Mouse (Mus musculus) liver, embryonic 12.5 days (tissue): ENCODE results near the gene Nmur2. TPM values are rescaled to one million over a fixed set of nuclear protein-coding genes. Genes with fewer than 3 reads are reported as not detected.

Source experiments
- ATAC-seq: fragments of 200-750 bp; cut with Nextera tagmentation; 2 replicates; pipeline ENCODE4 v1.8.0; 2017; ENCODE audit warnings: moderate number of reproducible peaks, mild to moderate bottlenecking, moderate library complexity
- H3K27ac ChIP-seq: fragments of 300-500 bp; sonication (generic); 2 replicates; pipeline ENCODE4 v1.5.1; 2016; ENCODE audit warnings: mild to moderate bottlenecking
- H3K27me3 ChIP-seq: fragments of 300-500 bp; sonication (generic); replicated peaks from 2 replicates; pipeline ENCODE4 v1.6.1; 2016; ENCODE audit warnings: mild to moderate bottlenecking, moderate library complexity
- H3K36me3 ChIP-seq: fragments of 300-500 bp; sonication (generic); 2 replicates; pipeline ENCODE4 v1.6.1; 2016; ENCODE audit warnings: mild to moderate bottlenecking, moderate library complexity
- H3K4me1 ChIP-seq: fragments of 300-500 bp; sonication (generic); 2 replicates; pipeline ENCODE4 v1.6.1; 2016
- H3K4me2 ChIP-seq: fragments of 300-500 bp; sonication (generic); 2 replicates; pipeline ENCODE4 v1.6.1; 2016; ENCODE audit warnings: mild to moderate bottlenecking, moderate library complexity
- H3K4me3 ChIP-seq: fragments of 300-500 bp; sonication (generic); 2 replicates; pipeline ENCODE4 v1.5.1; 2016; ENCODE audit warnings: mild to moderate bottlenecking, moderate library complexity
- H3K9ac ChIP-seq: fragments of 300-500 bp; sonication (generic); 2 replicates; pipeline ENCODE4 v1.6.1; 2016; ENCODE audit warnings: mild to moderate bottlenecking, moderate library complexity
- H3K9me3 ChIP-seq: fragments of 300-500 bp; sonication (generic); replicated peaks from 2 replicates; pipeline ENCODE4 v1.6.1; 2016; ENCODE audit warnings: mild to moderate bottlenecking, moderate library complexity
- WGBS: fragments of 180-500 bp; shearing (Covaris S2); methylation state at CpG from one replicate; pipeline ENCODE4 v1.1.7; 2016; ENCODE audit not compliant: insufficient replicate concordance; 5-methylcytosine and 5-hydroxymethylcytosine counted together
- polyA plus RNA-seq: library from polyadenylated mRNA; unstranded; fragments of >200 nt; fragmentation: Nextera tagmentation; extraction: Ambion mirVana; gene quantifications from 2 replicates; pipeline ENCODE4 v1.2.1, GENCODE M21; 2016

The Nmur2 gene
- polyA plus RNA-seq, 1 experiment from 2014 or later, result 0.04 TPM

DNA sequence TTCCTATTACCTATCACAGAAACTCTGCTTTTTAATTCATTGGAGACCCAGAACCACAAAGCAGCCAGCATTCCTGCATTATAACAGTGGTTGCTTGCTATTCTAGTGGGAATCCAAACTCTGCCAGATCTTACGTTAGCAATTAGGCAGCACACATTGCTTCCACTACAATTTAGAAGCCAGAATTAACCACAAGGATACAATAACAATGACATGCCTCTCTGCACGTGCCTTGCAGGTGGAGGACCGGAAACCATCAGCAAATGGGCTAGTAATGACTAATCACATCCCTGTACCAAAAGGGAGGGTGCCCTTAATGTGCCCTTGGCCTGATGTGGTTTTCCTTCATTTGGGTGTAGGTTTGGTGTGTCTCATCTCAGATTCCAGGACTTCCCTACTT lies 32.5 kb downstream of the Nmur2 start:
- H3K36me3 ChIP-seq, result no peaks in the 10 kb centered on the region
- no peaks in the 10 kb centered on the region for H3K27me3 ChIP-seq
- no peak overlapping the region for H3K4me3 ChIP-seq
- no peak overlapping the region for H3K9ac ChIP-seq
- 47% methylated on average over 3 of the region's 3 CpGs for WGBS
- H3K4me1 ChIP-seq, result no peaks in the 10 kb centered on the region
- ATAC-seq, result no peak
- H3K4me2 ChIP-seq, result no peak overlapping the region
- no peak overlapping the region for H3K27ac ChIP-seq
- H3K9me3 ChIP-seq, result no peaks in the 10 kb centered on the region

DNA sequence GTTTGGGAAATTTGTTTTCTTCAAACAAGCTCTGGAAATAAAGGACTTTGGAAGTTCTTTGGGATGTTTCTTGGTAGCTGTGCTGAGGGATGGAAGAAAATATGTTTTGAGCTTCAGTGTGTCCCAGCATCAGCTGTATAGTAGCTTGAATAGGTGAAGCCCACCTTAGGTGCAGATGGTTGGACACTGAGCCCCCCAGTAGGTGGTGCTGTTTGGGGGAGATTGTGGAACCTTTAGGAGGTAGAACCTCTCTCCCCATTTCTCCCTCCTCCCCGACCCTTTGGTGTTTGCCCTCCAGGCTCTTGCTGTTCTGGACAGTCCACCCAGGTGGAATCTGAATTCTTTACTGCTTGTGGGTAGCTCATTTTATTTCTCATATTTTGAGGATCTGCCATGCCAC lies 48.0 kb downstream of the Nmur2 start:
- ATAC-seq, result no peak
- Histone ChIP-seq H3K4me1 (no peaks in the 10 kb centered on the region), H3K27ac (no peak overlapping the region), H3K4me2 (no peak overlapping the region), H3K36me3 (no peaks in the 10 kb centered on the region), H3K27me3 (no peaks in the 10 kb centered on the region), H3K9me3 (no peaks in the 10 kb centered on the region), H3K4me3 (no peak overlapping the region), H3K9ac (no peak overlapping the region)
- WGBS, result 41% methylated on average over 1 of the region's 1 CpGs

DNA sequence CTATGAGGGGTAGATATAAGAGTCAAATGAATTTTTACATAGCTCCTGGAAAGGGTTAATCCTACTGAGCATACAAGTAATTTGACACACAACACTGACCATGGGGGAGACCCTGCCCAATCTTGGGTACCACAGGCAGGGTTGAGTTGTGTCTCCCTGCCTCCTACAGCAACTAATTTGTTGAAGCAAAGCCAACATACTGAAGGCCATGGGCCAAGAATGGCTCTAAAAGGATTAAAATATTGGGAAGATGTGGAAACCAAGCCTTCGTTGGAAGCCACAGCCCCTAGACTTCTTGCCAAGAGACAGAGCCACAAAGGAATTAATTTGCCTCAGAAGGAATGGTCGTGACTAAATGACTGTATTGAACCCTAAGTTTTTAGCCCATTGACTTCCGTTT lies 48.7 kb downstream of the Nmur2 start:
- no peak overlapping the region for H3K4me3 ChIP-seq
- H3K27ac ChIP-seq, result no peak overlapping the region
- no peaks in the 10 kb centered on the region for H3K4me1 ChIP-seq
- ATAC-seq, result no peak
- H3K36me3 ChIP-seq, result no peaks in the 10 kb centered on the region
- H3K4me2 ChIP-seq, result no peak overlapping the region
- 52% methylated on average over 3 of the region's 3 CpGs for WGBS
- no peaks in the 10 kb centered on the region for H3K9me3 ChIP-seq
- no peak overlapping the region for H3K9ac ChIP-seq
- H3K27me3 ChIP-seq, result no peaks in the 10 kb centered on the region

DNA sequence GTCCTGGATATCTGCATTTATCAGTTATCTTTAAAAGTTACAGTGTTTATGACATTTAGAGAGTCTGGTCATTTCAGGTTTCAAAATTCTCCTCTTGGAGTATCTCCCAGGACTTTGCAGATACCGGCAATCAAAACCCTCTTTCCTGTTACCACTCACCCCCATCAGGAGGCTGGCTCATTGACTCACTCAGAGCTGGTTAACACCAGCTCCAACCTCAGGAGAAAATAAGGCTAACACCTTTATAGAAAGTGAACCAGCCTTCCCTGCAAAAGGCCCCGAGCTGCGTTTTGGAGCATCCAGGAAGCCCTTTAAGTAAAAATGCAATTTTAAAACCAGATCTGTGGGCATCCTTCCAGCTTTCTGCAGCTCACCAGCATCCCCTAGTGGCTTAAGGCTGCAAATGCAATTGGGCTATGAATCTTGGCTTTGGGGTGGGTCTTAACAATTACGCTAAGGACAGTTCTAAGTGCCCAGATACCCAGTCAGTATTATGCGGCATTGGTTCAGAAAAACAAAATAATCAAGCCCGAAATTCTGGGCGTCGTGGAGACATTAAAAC lies 49.2 kb downstream of the Nmur2 start:
- no peak overlapping the region for H3K4me3 ChIP-seq
- 7% methylated on average over 8 of the region's 8 CpGs for WGBS
- H3K4me2 ChIP-seq, result no peak overlapping the region
- no peaks in the 10 kb centered on the region for H3K36me3 ChIP-seq
- H3K9ac ChIP-seq, result no peak overlapping the region
- no peaks in the 10 kb centered on the region for H3K27me3 ChIP-seq
- H3K4me1 ChIP-seq, result no peaks in the 10 kb centered on the region
- H3K9me3 ChIP-seq, result no peaks in the 10 kb centered on the region
- no peak for ATAC-seq
- H3K27ac ChIP-seq, result no peak overlapping the region

DNA sequence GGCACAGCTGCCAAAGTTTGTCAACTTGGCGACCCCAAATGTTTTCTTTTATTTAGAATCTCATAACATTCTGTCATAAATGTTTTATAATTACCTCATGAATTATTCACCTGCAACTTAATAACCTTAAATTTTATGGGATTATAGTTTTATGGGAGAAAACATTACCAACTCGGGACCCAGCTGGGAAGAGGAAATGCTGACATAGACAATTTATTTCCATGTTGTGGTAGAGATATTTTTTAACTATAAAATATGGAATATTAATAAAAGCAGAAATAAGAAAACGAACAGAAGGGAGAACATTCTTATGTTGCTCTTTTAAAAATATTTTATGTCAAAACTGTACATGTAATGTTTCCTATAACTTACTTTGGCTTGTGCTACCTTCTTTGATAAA lies 56.2 kb downstream of the Nmur2 start:
- H3K4me2 ChIP-seq, result no peak overlapping the region
- no peaks in the 10 kb centered on the region for H3K36me3 ChIP-seq
- H3K9me3 ChIP-seq, result no peaks in the 10 kb centered on the region
- H3K9ac ChIP-seq, result no peak overlapping the region
- H3K27ac ChIP-seq, result no peak overlapping the region
- H3K4me3 ChIP-seq, result no peak overlapping the region
- 51% methylated on average over 3 of the region's 3 CpGs for WGBS
- no peaks in the 10 kb centered on the region for H3K27me3 ChIP-seq
- no peak for ATAC-seq
- no peaks in the 10 kb centered on the region for H3K4me1 ChIP-seq

DNA sequence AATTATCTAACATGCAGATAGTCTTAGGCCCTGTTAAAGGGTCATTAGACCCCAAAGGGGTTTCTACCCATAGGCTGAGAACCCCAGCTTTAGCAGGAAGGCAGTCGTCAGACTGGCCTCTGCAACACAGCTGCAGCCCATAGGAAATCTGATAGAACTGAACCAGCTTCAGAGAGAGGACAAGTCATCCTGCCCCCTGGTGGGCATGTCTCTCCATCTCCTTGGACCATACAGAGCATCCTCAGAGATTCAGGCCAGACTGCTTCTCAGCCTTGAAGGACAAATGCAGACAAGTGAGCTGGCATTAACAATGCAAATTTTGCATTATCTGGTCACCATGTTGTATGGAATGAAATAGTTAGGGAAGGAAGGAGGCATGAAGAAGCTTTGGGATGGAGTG lies 59.2 kb downstream of the Nmur2 start:
- Histone ChIP-seq H3K4me3 (no peak overlapping the region), H3K36me3 (no peaks in the 10 kb centered on the region), H3K4me2 (no peak overlapping the region), H3K4me1 (no peaks in the 10 kb centered on the region), H3K27me3 (no peaks in the 10 kb centered on the region), H3K9ac (no peak overlapping the region), H3K9me3 (no peaks in the 10 kb centered on the region), H3K27ac (no peak overlapping the region)
- ATAC-seq, result no peak
- 12% methylated on average over 1 of the region's 1 CpGs for WGBS

DNA sequence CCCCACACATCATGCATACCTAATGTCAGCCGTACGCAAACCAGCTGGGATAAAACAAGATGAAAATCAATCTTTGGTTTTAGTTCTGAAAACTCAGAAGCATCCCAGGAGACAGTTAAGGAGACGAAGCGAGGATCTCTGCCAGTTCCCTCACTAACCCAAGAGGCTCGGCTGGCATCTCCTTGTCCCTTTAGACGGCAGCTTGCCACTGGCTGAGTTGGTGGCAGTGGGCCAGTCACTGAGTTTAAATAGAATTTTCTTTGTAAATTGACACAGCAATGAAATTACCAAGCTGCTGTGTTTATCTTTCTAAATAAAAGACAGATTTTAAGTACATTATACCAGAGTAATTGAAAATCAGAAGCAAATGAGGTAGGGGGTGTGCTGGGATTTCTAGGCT lies 62.7 kb downstream of the Nmur2 start:
- 76% methylated on average over 6 of the region's 6 CpGs for WGBS
- Histone ChIP-seq H3K9ac (no peak overlapping the region), H3K4me2 (no peak overlapping the region), H3K9me3 (no peaks in the 10 kb centered on the region), H3K27me3 (no peaks in the 10 kb centered on the region), H3K36me3 (no peaks in the 10 kb centered on the region), H3K4me1 (no peaks in the 10 kb centered on the region), H3K27ac (no peak overlapping the region), H3K4me3 (no peak overlapping the region)
- no peak for ATAC-seq
